Comparison of ENCODE assay signal across 17 mouse cellular contexts in genomic region chr14:20173873-20174490, GRCm38 (mm10). TPM values are rescaled to one million over a fixed set of nuclear protein-coding genes. Genes with fewer than 3 reads are reported as not detected.
DNase-seq lines count a peak whose midpoint lies in the region; ATAC-seq and TF ChIP-seq lines count a peak whose summit lies in the region.
"Had no signal": no experiment of that assay in that cellular context is flagged by ENCODE, and none has a peak within 500 bp of the region (broad histone marks: within the 10 kb centered on the region; RNA-seq: fewer than 3 reads in every experiment).

No protein-coding gene starts in this region.

- H3K9ac ChIP-seq in lung, postnatal 0 days (replicated peaks; ENCODE audit: low read depth) = no peak overlapping the region
- H3K9ac ChIP-seq in neural tube, embryonic 15.5 days (replicated peaks) = no peak overlapping the region
- H3K9ac ChIP-seq: heart, embryonic 13.5 days; limb, embryonic 12.5 days; stomach, embryonic 15.5 days had no signal

- intact Hi-C loops in left cerebral cortex, postnatal 10 days (cut with DNase I) = loop anchor here (10.0 kb wide), 1 partner anchor 91 kb away; the partner anchor contains the start of gene Kcnk16

- ATAC-seq in lung, postnatal 0 days = no peak
- no peak for ATAC-seq in G1E (ENCODE audit: extremely low read depth, insufficient number of reproducible peaks, low FRiP score, poor library complexity, severe bottlenecking)
- peak; percentile 32; the same call in 1 of the 2 replicates for ATAC-seq in megakaryocyte progenitor cell, adult 5-6 weeks (replicated peaks; ENCODE audit: poor library complexity)
- no peak for ATAC-seq in neural tube, embryonic 15.5 days (ENCODE audit: low FRiP score)
- ATAC-seq: intestine, embryonic 16.5 days had no signal

- H3K4me2 ChIP-seq in lung, postnatal 0 days (replicated peaks; ENCODE audit: low read depth, low read length) = no peak overlapping the region
- no peak overlapping the region for H3K4me2 ChIP-seq in neural tube, embryonic 15.5 days
- H3K4me2 ChIP-seq: heart, embryonic 13.5 days; limb, embryonic 12.5 days; stomach, embryonic 15.5 days had no signal

- no peak overlapping the region for H3K4me3 ChIP-seq in lung, postnatal 0 days (ENCODE audit: low read depth, low read length)
- peak overlapping the region; percentile 32; the same call in 1 of the 2 replicates for H3K4me3 ChIP-seq in G1E (ENCODE audit: low read depth, low read length)
- no peak overlapping the region for H3K4me3 ChIP-seq in neural tube, embryonic 15.5 days (replicated peaks)
- H3K4me3 ChIP-seq: heart, embryonic 13.5 days; limb, embryonic 12.5 days; stomach, embryonic 15.5 days had no signal

- WGBS in lung, postnatal 0 days = 66% methylated on average over 14 of the region's 14 CpGs
- 95% methylated on average over 14 of the region's 14 CpGs for WGBS in neural tube, embryonic 15.5 days

- no peak for TF ChIP-seq CTCF in lung, postnatal 0 days (IDR thresholded peaks at IDR 0.05)
- TF ChIP-seq CTCF in G1E (IDR thresholded peaks at IDR 0.05; ENCODE audit: low read depth, low read length) = no peak

- no peaks in the 10 kb centered on the region for H3K27me3 ChIP-seq in lung, postnatal 0 days (replicated peaks; ENCODE audit: insufficient read depth, low read length)
- H3K27me3 ChIP-seq in G1E (ENCODE audit: insufficient read depth, low read length) = no peaks in the 10 kb centered on the region
- no peaks in the 10 kb centered on the region for H3K27me3 ChIP-seq in neural tube, embryonic 15.5 days (replicated peaks)
- H3K27me3 ChIP-seq: heart, embryonic 13.5 days; limb, embryonic 12.5 days; stomach, embryonic 15.5 days had no signal

- no peaks in the 10 kb centered on the region for H3K9me3 ChIP-seq in lung, postnatal 0 days (ENCODE audit: low read length)
- no peaks in the 10 kb centered on the region for H3K9me3 ChIP-seq in G1E (replicated peaks)
- H3K9me3 ChIP-seq in neural tube, embryonic 15.5 days (replicated peaks) = no peaks in the 10 kb centered on the region
- H3K9me3 ChIP-seq: heart, embryonic 13.5 days; limb, embryonic 12.5 days; stomach, embryonic 15.5 days had no signal

- H3K4me1 ChIP-seq in lung, postnatal 0 days (ENCODE audit: insufficient read depth, low read depth, low read length) = peaks cover 12% of the 10 kb centered on the region; the same call in 1 of the 2 replicates
- peaks cover 95% of the 10 kb centered on the region for H3K4me1 ChIP-seq in G1E (ENCODE audit: insufficient read depth, low read depth, low read length)
- no peaks in the 10 kb centered on the region; the same call in 1 of the 2 replicates for H3K4me1 ChIP-seq in neural tube, embryonic 15.5 days

- H3K36me3 ChIP-seq in lung, postnatal 0 days (ENCODE audit: insufficient read depth, low read length) = no peaks in the 10 kb centered on the region
- H3K36me3 ChIP-seq in G1E (replicated peaks) = peaks cover 62% of the 10 kb centered on the region
- no peaks in the 10 kb centered on the region for H3K36me3 ChIP-seq in neural tube, embryonic 15.5 days
- H3K36me3 ChIP-seq: heart, embryonic 13.5 days; limb, embryonic 12.5 days; stomach, embryonic 15.5 days had no signal

- no peak for DNase-seq in lung, postnatal 0 days (ENCODE audit: low spot score)
- no peak for DNase-seq in lung, adult 18-20 months
- DNase-seq in B cell, adult 2 months = peak; percentile 52 to 54
- DNase-seq in G1E (ENCODE audit: low spot score) = no peak
- no peak for DNase-seq in left cerebral cortex, postnatal 10 days (ENCODE audit: extremely low spot score in 1 of 2, low spot score in 2 of 2)
- no peak for DNase-seq in layer of hippocampus, adult 8-10 months (ENCODE audit: low spot score in 2 of 2)
- DNase-seq: adrenal gland, adult 8-10 months; cerebellum, adult 8-10 months; kidney, postnatal 14 days; layer of hippocampus, postnatal 36 days had no signal

- no peak for TF ChIP-seq EP300 in lung, postnatal 0 days (IDR thresholded peaks at IDR 0.05)

- 0 out of 2 replicates have a peak overlapping the region, but pooled peaks have one; percentile 23 for H3K27ac ChIP-seq in lung, postnatal 0 days (ENCODE audit: low read length)
- no peak overlapping the region for H3K27ac ChIP-seq in neural tube, embryonic 15.5 days (replicated peaks)
- H3K27ac ChIP-seq: macrophage; stomach, embryonic 15.5 days had no signal

RNA-seq across cellular contexts. Expression of gene Kcnk5, which starts 7.6 kb away (rescaled TPM):
- 4.5 and 5.2 TPM in 2 replicates for polyA plus RNA-seq in lung, postnatal 0 days (2015; fragmentation: Nextera tagmentation; extraction: Ambion mirVana)
- 4.3 and 5.0 TPM in 2 replicates for total RNA-seq in G1E (2014; fragmentation: Nextera tagmentation)
- 7.5 and 7.9 TPM in 2 replicates for total RNA-seq in G1E (2017)
- polyA plus RNA-seq in G1E (2012) = 12.1 and 12.5 TPM in 2 replicates
- 0.37 and 1.7 TPM in 2 replicates for total RNA-seq in megakaryocyte progenitor cell, adult 5-6 weeks (2015)
- total RNA-seq in megakaryocyte progenitor cell, adult 5-6 weeks (2017) = 1.2 and 7.0 TPM in 2 replicates
- 1.5 and 4.2 TPM in 2 replicates for polyA plus RNA-seq in neural tube, embryonic 15.5 days (2015; fragmentation: Nextera tagmentation; extraction: Ambion mirVana)
- under 1 TPM; 0.34 to 0.36 TPM for total RNA-seq in left cerebral cortex, postnatal 10 days (2021)
- under 1 TPM; 0.33 to 0.71 (median 0.48) TPM for total RNA-seq in layer of hippocampus, adult 8-10 months (2022)

RNA-seq across cellular contexts. Expression of gene Saysd1, which starts 35.6 kb away (rescaled TPM):
- polyA plus RNA-seq in lung, postnatal 0 days (2015; fragmentation: Nextera tagmentation; extraction: Ambion mirVana) = 18.6 and 18.9 TPM in 2 replicates
- total RNA-seq in G1E (2014; fragmentation: Nextera tagmentation) = 1.7 and 2.8 TPM in 2 replicates
- total RNA-seq in G1E (2017) = 2.8 and 3.4 TPM in 2 replicates
- 7.9 and 9.6 TPM in 2 replicates for polyA plus RNA-seq in G1E (2012)
- 3.4 and 3.9 TPM in 2 replicates for total RNA-seq in megakaryocyte progenitor cell, adult 5-6 weeks (2015)
- 0.62 and 1.4 TPM in 2 replicates for total RNA-seq in megakaryocyte progenitor cell, adult 5-6 weeks (2017)
- 11.3 and 11.9 TPM in 2 replicates for polyA plus RNA-seq in neural tube, embryonic 15.5 days (2015; fragmentation: Nextera tagmentation; extraction: Ambion mirVana)
- total RNA-seq in left cerebral cortex, postnatal 10 days (2021) = 1 to 10 TPM; 4.6 to 4.8 TPM
- 1 to 10 TPM; 4.2 to 5.9 (median 4.8) TPM for total RNA-seq in layer of hippocampus, adult 8-10 months (2022)

Comparison
In these comparisons a context has a peak if more than half of its experiments do, and no peak if none do; other contexts are left out.
1. DNase-seq: peak in B cell, adult 2 months (2 of 2); none in lung, postnatal 0 days (single experiment), lung, adult 18-20 months (0 of 2), G1E (single experiment), left cerebral cortex, postnatal 10 days (0 of 2) and layer of hippocampus, adult 8-10 months (0 of 2).